Mouse (Mus musculus) limb, embryonic 14.5 days (tissue): ENCODE measurements at regions not wholly inside any gene's neighbourhood (a gene's known extent, or its start where the extent isn't known, plus 50 kb on each side); places are given as distances from the start of the nearest gene placed in this dataset.

Experiments
- ATAC-seq: fragments of 200-750 bp; cut with Nextera tagmentation; 2 replicates; pipeline ENCODE4 v1.8.0; 2017; ENCODE audit warnings: low read depth, moderate number of reproducible peaks, moderate TSS enrichment; ENCODE audit not compliant: low FRiP score
- DNase-seq: peaks from one replicate; pipeline ENCODE4 v3.0.0-alpha.2; 2015; ENCODE audit warnings: low spot score
- H3K27ac ChIP-seq: fragments of 300-500 bp; sonication (generic); replicated peaks from 2 replicates; pipeline ENCODE4 v1.5.1; 2014; ENCODE audit warnings: low read depth, mild to moderate bottlenecking, low read length, moderate library complexity, mixed read lengths
- H3K27me3 ChIP-seq: fragments of 300-500 bp; sonication (generic); 2 replicates; pipeline ENCODE4 v1.6.1; 2014; ENCODE audit warnings: low read length, mixed read lengths; ENCODE audit not compliant: control insufficient read depth, insufficient read depth
- H3K36me3 ChIP-seq: fragments of 300-500 bp; sonication (generic); 2 replicates; pipeline ENCODE4 v1.6.1; 2014; ENCODE audit warnings: mild to moderate bottlenecking, low read length, moderate library complexity, mixed read lengths; ENCODE audit not compliant: control insufficient read depth, insufficient read depth
- H3K4me1 ChIP-seq: fragments of 300-500 bp; sonication (generic); 2 replicates; pipeline ENCODE4 v1.6.1; 2014; ENCODE audit warnings: antibody characterized with exemption, low read length, mixed read lengths; ENCODE audit not compliant: control insufficient read depth, insufficient read depth
- H3K4me2 ChIP-seq: fragments of 300-500 bp; sonication (generic); replicated peaks from 2 replicates; pipeline ENCODE4 v1.6.1; 2014; ENCODE audit warnings: low read depth, mild to moderate bottlenecking, low read length, moderate library complexity; ENCODE audit not compliant: severe bottlenecking
- H3K4me3 ChIP-seq: fragments of 300-500 bp; sonication (generic); replicated peaks from 2 replicates; pipeline ENCODE4 v1.5.1; 2014; ENCODE audit warnings: low read length
- H3K9ac ChIP-seq: fragments of 300-500 bp; sonication (generic); 2 replicates; pipeline ENCODE4 v1.6.1; 2014; ENCODE audit warnings: mild to moderate bottlenecking, low read depth, low read length, moderate library complexity; ENCODE audit not compliant: severe bottlenecking
- H3K9me3 ChIP-seq: fragments of 300-500 bp; sonication (generic); 2 replicates; pipeline ENCODE4 v1.6.1; 2016; ENCODE audit warnings: low read length; ENCODE audit not compliant: control insufficient read depth
- POLR2A ChIP-seq: fragments of 200-500 bp; IDR thresholded peaks from 2 replicates; pipeline ENCODE4 v1.8.0; 2012; ENCODE audit warnings: inconsistent platforms, mild to moderate bottlenecking, moderate library complexity, borderline replicate concordance; ENCODE audit not compliant: insufficient read depth, insufficient read length; ENCODE audit errors: extremely low read depth
- WGBS: fragments of 180-500 bp; shearing (Covaris S2); extraction: QIAGEN DNeasy Blood & Tissue Kit; methylation state at CpG from one replicate; pipeline ENCODE4 v1.1.7; 2014; 5-methylcytosine and 5-hydroxymethylcytosine counted together

DNA sequence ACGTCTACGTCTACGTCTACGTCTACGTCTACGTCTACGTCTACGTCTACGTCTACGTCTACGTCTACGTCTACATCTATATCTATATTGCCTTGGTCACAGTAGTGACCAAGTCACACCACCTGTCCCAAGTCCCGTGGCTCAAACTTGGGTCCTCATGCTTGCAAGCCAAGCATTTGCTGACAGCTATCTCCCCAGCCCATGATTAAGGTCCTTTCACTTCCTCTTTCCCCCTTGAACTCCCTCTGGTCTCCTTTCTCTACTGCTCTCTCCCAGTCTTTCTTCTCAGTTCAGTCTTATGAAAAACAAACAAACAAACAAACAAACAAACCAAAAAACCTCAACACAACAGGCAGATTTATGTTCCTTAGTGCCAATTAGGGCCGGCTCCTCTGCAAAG lies 63.2 kb upstream of the Cep85l start:
- H3K4me2 ChIP-seq = no peak overlapping the region
- WGBS = 98% methylated on average over 14 of the region's 14 CpGs
- no peak overlapping the region for H3K4me3 ChIP-seq
- no peak for ATAC-seq
- H3K36me3 ChIP-seq = no peaks in the 10 kb centered on the region
- H3K27ac ChIP-seq = no peak overlapping the region
- no peak overlapping the region for H3K9ac ChIP-seq
- no peak for DNase-seq
- no peaks in the 10 kb centered on the region for H3K27me3 ChIP-seq
- H3K9me3 ChIP-seq = no peaks in the 10 kb centered on the region
- TF ChIP-seq POLR2A = no peak
- H3K4me1 ChIP-seq = no peaks in the 10 kb centered on the region

DNA sequence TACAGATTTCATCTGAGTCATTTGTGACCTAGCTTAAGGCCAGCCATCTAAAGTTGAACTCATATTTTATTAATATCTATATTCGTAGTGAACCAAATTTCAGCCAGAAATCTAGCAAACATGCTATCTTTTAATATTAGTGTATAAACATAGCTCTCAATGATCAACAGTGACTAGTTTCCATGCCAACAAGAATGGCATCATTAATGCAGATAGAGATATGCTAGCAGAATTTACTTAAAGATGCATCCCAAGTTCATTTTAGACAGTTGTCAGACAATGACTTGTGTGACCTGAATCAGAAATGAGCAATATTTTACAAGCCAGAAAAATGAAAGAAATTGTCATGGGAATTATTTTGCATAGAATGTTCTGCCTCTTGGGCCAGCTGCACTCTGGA lies 60.5 kb upstream of the Cep85l start:
- DNase-seq = no peak
- H3K4me3 ChIP-seq = no peak overlapping the region

DNA sequence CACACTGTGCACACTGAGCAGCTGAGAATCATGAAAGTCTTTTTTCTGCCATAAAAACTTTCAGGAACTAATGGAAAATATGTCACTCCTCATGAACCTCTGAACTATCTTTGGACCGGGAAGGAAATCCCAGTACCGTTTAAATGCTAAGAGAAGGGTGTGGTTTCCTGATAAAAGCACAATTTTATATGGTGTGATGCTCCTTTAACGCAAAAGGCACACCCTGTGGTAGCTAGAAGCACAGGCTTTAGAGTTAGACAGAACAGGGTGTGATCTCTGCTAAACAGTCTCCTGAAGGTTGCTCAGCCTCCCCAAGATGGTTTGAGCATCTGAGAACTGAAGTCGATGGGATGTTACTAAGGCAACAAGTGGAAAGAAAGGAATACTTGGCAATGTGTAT lies 58.6 kb upstream of the Cep85l start:
- Histone ChIP-seq H3K4me3 (no peak overlapping the region), H3K36me3 (no peaks in the 10 kb centered on the region), H3K27ac (no peak overlapping the region), H3K9me3 (no peaks in the 10 kb centered on the region), H3K4me2 (no peak overlapping the region), H3K27me3 (no peaks in the 10 kb centered on the region), H3K4me1 (peaks cover 17% of the 10 kb centered on the region), H3K9ac (no peak overlapping the region)
- 55% methylated on average over 4 of the region's 4 CpGs for WGBS
- TF ChIP-seq POLR2A = no peak
- ATAC-seq = no peak
- no peak for DNase-seq

More for the DNA sequence above, 60.5 kb upstream of the Cep85l start:
- ATAC-seq = no peak
- 91% methylated on average over 1 of the region's 1 CpGs for WGBS
- H3K4me1 ChIP-seq = peaks cover 8% of the 10 kb centered on the region
- no peak overlapping the region for H3K4me2 ChIP-seq
- no peaks in the 10 kb centered on the region for H3K27me3 ChIP-seq
- H3K9me3 ChIP-seq = no peaks in the 10 kb centered on the region
- TF ChIP-seq POLR2A = no peak
- H3K27ac ChIP-seq = no peak overlapping the region
- H3K9ac ChIP-seq = no peak overlapping the region
- H3K36me3 ChIP-seq = no peaks in the 10 kb centered on the region

DNA sequence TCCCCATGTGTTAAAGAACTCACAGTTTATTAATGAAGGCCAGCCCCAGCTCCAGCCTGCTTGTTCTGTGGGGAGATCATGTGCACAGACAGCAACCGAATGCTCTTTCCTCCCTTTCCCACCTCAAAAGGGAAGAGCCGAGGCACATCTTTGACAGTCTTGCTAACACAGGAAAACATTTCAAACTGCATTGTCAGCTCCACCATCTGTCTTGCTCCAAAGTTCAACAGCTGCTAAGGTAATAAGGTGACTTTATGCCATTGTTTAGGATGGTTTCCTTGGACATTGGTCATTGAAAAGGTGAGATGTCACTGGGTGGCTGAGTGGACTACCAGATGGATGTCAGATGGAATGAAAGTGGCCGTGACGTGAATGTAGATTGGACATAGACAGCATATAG lies 58.0 kb upstream of the Cep85l start:
- 76% methylated on average over 4 of the region's 4 CpGs for WGBS
- Histone ChIP-seq H3K36me3 (no peaks in the 10 kb centered on the region), H3K9me3 (no peaks in the 10 kb centered on the region), H3K4me2 (no peak overlapping the region), H3K9ac (no peak overlapping the region), H3K4me3 (no peak overlapping the region), H3K27me3 (no peaks in the 10 kb centered on the region), H3K4me1 (peaks cover 17% of the 10 kb centered on the region), H3K27ac (no peak overlapping the region)
- no peak for TF ChIP-seq POLR2A
- ATAC-seq (no peak), DNase-seq (no peak)

DNA sequence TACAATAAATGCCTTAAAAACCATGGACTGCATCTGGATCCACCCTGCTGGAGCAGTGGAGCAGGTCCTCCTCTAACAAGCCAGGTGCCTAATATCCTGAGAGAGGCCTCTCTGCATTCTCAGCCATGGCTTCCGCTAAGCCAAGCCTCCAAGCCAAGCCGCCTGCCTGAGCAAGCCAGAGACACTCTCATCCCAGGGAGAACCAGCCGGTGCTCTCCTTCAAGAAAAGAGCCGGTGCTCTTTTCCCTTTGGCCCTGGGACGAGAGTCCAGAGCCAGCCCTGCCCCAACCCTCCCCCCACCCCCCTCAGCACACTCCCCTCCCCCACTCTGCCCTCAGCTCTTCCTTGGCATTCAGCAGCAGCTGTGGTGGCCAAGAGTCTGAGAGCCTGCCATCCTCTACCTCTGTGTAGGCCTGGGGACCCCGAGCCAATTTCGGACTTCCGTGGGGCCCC lies 56.3 kb upstream of the Cep85l start:
- no peak for TF ChIP-seq POLR2A
- no peak overlapping the region; the same call in 1 of the 2 replicates for H3K27ac ChIP-seq
- ATAC-seq (no peak), DNase-seq (no peak)
- H3K9ac ChIP-seq = no peak overlapping the region
- 61% methylated on average over 8 of the region's 8 CpGs for WGBS
- H3K27me3 ChIP-seq = no peaks in the 10 kb centered on the region
- no peak overlapping the region for H3K4me2 ChIP-seq
- no peaks in the 10 kb centered on the region for H3K9me3 ChIP-seq
- peaks cover 22% of the 10 kb centered on the region for H3K4me1 ChIP-seq
- no peak overlapping the region for H3K4me3 ChIP-seq
- no peaks in the 10 kb centered on the region for H3K36me3 ChIP-seq
